In the genomic region with DNA sequence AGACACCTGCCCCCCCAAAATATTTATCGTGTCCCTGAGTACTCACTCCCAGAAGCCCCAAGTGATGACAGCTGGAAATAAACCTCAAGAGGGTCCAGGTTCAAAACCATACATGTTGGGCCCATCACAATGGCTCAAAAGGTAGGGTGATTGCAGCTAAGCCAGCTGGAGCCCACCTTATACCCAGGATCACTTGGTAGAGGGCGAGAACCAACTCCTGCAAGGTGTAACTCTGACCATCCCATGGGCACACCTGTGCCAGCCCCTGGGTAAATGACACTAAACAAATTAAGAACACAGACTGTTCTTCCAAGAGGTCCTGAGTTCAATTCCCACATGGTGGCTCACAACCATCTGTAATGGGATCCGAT, we compare ENCODE assay signal across 9 mouse cellular contexts. TPM values are rescaled to one million over a fixed set of nuclear protein-coding genes. Genes with fewer than 3 reads are reported as not detected.
DNase-seq lines count a peak whose midpoint lies in the region; ATAC-seq and TF ChIP-seq lines count a peak whose summit lies in the region.
"Had no signal": no experiment of that assay in that cellular context is flagged by ENCODE, and none has a peak within 500 bp of the region (broad histone marks: within the 10 kb centered on the region; RNA-seq: fewer than 3 reads in every experiment).

No protein-coding gene starts in this region.

- no peak for TF ChIP-seq EP300 in heart, postnatal 0 days (IDR thresholded peaks at IDR 0.05; ENCODE audit: low read depth)

- H3K79me2 ChIP-seq in macrophage (ENCODE audit: inconsistent target) = peaks cover 39% of the 10 kb centered on the region

- WGBS in heart, embryonic 11.5 days (ENCODE audit: insufficient replicate concordance) = 58% methylated on average over 3 of the region's 3 CpGs
- 64% methylated on average over 3 of the region's 3 CpGs for WGBS in heart, postnatal 0 days
- WGBS in macrophage (ENCODE audit: missing documents) = 53% methylated on average over 3 of the region's 3 CpGs

- no peaks in the 10 kb centered on the region for H3K9me3 ChIP-seq in heart, embryonic 11.5 days (replicated peaks; ENCODE audit: control insufficient read depth, low read length)
- no peaks in the 10 kb centered on the region for H3K9me3 ChIP-seq in ES-E14 (ENCODE audit: control insufficient read depth, insufficient read depth, low read depth, low read length)
- no peaks in the 10 kb centered on the region for H3K9me3 ChIP-seq in heart, postnatal 0 days (replicated peaks; ENCODE audit: control insufficient read depth, low read length)

- H3K4me1 ChIP-seq in heart, embryonic 11.5 days (ENCODE audit: control insufficient read depth, insufficient read depth, low read length) = peaks cover 29% of the 10 kb centered on the region
- H3K4me1 ChIP-seq in ES-E14 (ENCODE audit: control insufficient read depth in 2 of 2, insufficient read depth in 2 of 2, low read length in 2 of 2, poor library complexity in 1 of 2) = peaks cover 6% of the 10 kb centered on the region in 2 experiments; a peak in 2 of 4 replicates
- peaks cover 17% of the 10 kb centered on the region for H3K4me1 ChIP-seq in heart, postnatal 0 days (ENCODE audit: control insufficient read depth, insufficient read depth)

- ATAC-seq in heart, embryonic 11.5 days (replicated peaks; ENCODE audit: insufficient number of reproducible peaks, low FRiP score, low TSS enrichment) = no peak
- ATAC-seq in heart, postnatal 0 days (ENCODE audit: insufficient read depth, low read depth) = no peak
- no peak for ATAC-seq in granulocyte monocyte progenitor cell, adult 5-6 weeks (replicated peaks; ENCODE audit: poor library complexity, severe bottlenecking)
- no peak for ATAC-seq in CD4-positive, CD25-positive, alpha-beta regulatory T cell, adult 4 months

- peak overlapping the region; percentile 83 for H3K4me2 ChIP-seq in heart, embryonic 11.5 days
- peak overlapping the region; percentile 71 for H3K4me2 ChIP-seq in heart, postnatal 0 days (ENCODE audit: low read depth, low read length)

- peak overlapping the region; percentile 97 for H3K9ac ChIP-seq in heart, embryonic 11.5 days (ENCODE audit: low read depth, low read length)
- H3K9ac ChIP-seq in ES-E14 (ENCODE audit: insufficient read depth, low read depth, low read length, poor library complexity, severe bottlenecking) = peak overlapping the region; percentile 70
- peak overlapping the region; percentile 43; the same call in 1 of the 2 replicates for H3K9ac ChIP-seq in heart, postnatal 0 days (replicated peaks; ENCODE audit: low read depth, low read length)

- peak overlapping the region; percentile 93 for H3K4me3 ChIP-seq in heart, embryonic 11.5 days (ENCODE audit: low read depth, low read length)
- H3K4me3 ChIP-seq in ES-E14 (ENCODE audit: insufficient read depth in 1 of 2, low read depth in 1 of 2, low read length in 2 of 2, poor library complexity in 1 of 2, severe bottlenecking in 1 of 2) (peak overlapping the region; percentile 57 to 68), macrophage (ENCODE audit: inconsistent target) (peak overlapping the region; percentile 54)
- peak overlapping the region; percentile 87 for H3K4me3 ChIP-seq in heart, postnatal 0 days (ENCODE audit: low read depth, low read length)

- no peak for TF ChIP-seq CTCF in heart, postnatal 0 days (IDR thresholded peaks at IDR 0.05; ENCODE audit: low read depth)

- H3K36me3 ChIP-seq in heart, embryonic 11.5 days (ENCODE audit: control insufficient read depth, insufficient read depth, low read length) = no peaks in the 10 kb centered on the region
- H3K36me3 ChIP-seq in ES-E14 (ENCODE audit: control insufficient read depth, insufficient read depth, low read length, poor library complexity, severe bottlenecking) (peaks cover 11% of the 10 kb centered on the region; the same call in 1 of the 2 replicates), macrophage (ENCODE audit: inconsistent target) (peaks cover 6% of the 10 kb centered on the region)
- H3K36me3 ChIP-seq in heart, postnatal 0 days (replicated peaks; ENCODE audit: control insufficient read depth, insufficient read depth, low read length) = peaks cover 14% of the 10 kb centered on the region

- H3K27me3 ChIP-seq in heart, embryonic 11.5 days (ENCODE audit: control insufficient read depth, insufficient read depth, low read length) = no peaks in the 10 kb centered on the region
- H3K27me3 ChIP-seq in heart, postnatal 0 days (ENCODE audit: control insufficient read depth, insufficient read depth, low read length) = no peaks in the 10 kb centered on the region

- no peak for DNase-seq in heart, postnatal 4 days
- no peak for DNase-seq in ES-E14 (ENCODE audit: low read depth, low spot score)
- DNase-seq in heart, postnatal 0 days (ENCODE audit: low spot score) = no peak
- no peak for DNase-seq in left cerebral cortex, postnatal 4 days

- in situ Hi-C loops in ES-E14 (cut with MboI; ENCODE audit: low sequenced_read_pairs in 2 of 2, unreplicated experiment in 2 of 2) = no loop called here

- peak overlapping the region; percentile 77 for H3K27ac ChIP-seq in heart, embryonic 11.5 days (ENCODE audit: low read depth, low read length)
- peak overlapping the region; percentile 33 for H3K27ac ChIP-seq in ES-E14 (ENCODE audit: insufficient read depth, low read depth, low read length, poor library complexity, severe bottlenecking)
- peak overlapping the region; percentile 51; the same call in 1 of the 2 replicates for H3K27ac ChIP-seq in heart, postnatal 0 days (ENCODE audit: low read depth)
- H3K27ac ChIP-seq in macrophage = peak overlapping the region; percentile 69

- intact Hi-C loops in left cerebral cortex, postnatal 4 days (cut with DNase I) = no loop called here

RNA-seq across cellular contexts. Expression of gene Fzr1, which starts 0.9 kb away (rescaled TPM):
- polyA plus RNA-seq in heart, embryonic 11.5 days (2014; fragmentation: Nextera tagmentation; extraction: Ambion mirVana) = 66.1 and 70.0 TPM in 2 replicates
- 10 to 100 TPM; 55.4 to 56.8 TPM for total RNA-seq in heart, postnatal 4 days (2021)
- total RNA-seq in ES-E14 (2012; rRNA removed) = 63.0 and 94.5 TPM in 2 replicates
- 47.6 and 53.9 TPM in 2 replicates for total RNA-seq in heart, postnatal 0 days (2014; rRNA removed; ENCODE audit: low replicate concordance)
- 45.8 and 48.4 TPM in 2 replicates for polyA plus RNA-seq in heart, postnatal 0 days (2015; fragmentation: Nextera tagmentation; extraction: Ambion mirVana)
- 10 to 100 TPM; 37.1 to 93.5 (median 67.0) TPM for total RNA-seq in macrophage (2018; cell fraction: chromatin; rRNA removed)
- total RNA-seq in macrophage (2018; cell fraction: cytosol; rRNA removed) = 10 to 100 TPM; 14.6 to 29.0 (median 20.0) TPM
- total RNA-seq in macrophage (2018; cell fraction: nucleus; rRNA removed) = 10 to 100 TPM; 20.2 to 46.0 (median 34.3) TPM
- polyA plus RNA-seq in macrophage (2018) = 12.9 to 17.0 TPM (median 15.3 TPM) in 3 replicates
- 14.8 and 17.0 TPM in 2 replicates for total RNA-seq in granulocyte monocyte progenitor cell, adult 5-6 weeks (2014; fragmentation: Nextera tagmentation)
- total RNA-seq in granulocyte monocyte progenitor cell, adult 5-6 weeks (2017) = 13.5 and 15.3 TPM in 2 replicates
- 10 to 100 TPM; 12.3 to 16.4 TPM for polyA plus RNA-seq in CD4-positive, CD25-positive, alpha-beta regulatory T cell, adult 4 months (2017; shearing (Covaris generic))
- total RNA-seq in left cerebral cortex, postnatal 4 days (2021) = 100 to 1,000 TPM; 109 to 112 TPM

RNA-seq across cellular contexts. Expression of gene Dohh, which starts 5.1 kb away (rescaled TPM):
- 47.5 and 61.4 TPM in 2 replicates for polyA plus RNA-seq in heart, embryonic 11.5 days (2014; fragmentation: Nextera tagmentation; extraction: Ambion mirVana)
- total RNA-seq in heart, postnatal 4 days (2021) = 10 to 100 TPM; 52.9 to 55.9 TPM
- 168 and 183 TPM in 2 replicates for total RNA-seq in ES-E14 (2012; rRNA removed)
- 123 and 139 TPM in 2 replicates for total RNA-seq in heart, postnatal 0 days (2014; rRNA removed; ENCODE audit: low replicate concordance)
- polyA plus RNA-seq in heart, postnatal 0 days (2015; fragmentation: Nextera tagmentation; extraction: Ambion mirVana) = 75.2 and 77.6 TPM in 2 replicates
- 10 to 100 TPM in 20 of 26 experiments, 1 to 10 TPM in 6; 5.0 to 26.5 (median 14.1) TPM for total RNA-seq in macrophage (2018; cell fraction: chromatin; rRNA removed)
- total RNA-seq in macrophage (2018; cell fraction: cytosol; rRNA removed) = 10 to 100 TPM; 21.6 to 41.1 (median 29.6) TPM
- 10 to 100 TPM in 24 of 26 experiments, 1 to 10 TPM in 2; 9.0 to 30.8 (median 16.6) TPM for total RNA-seq in macrophage (2018; cell fraction: nucleus; rRNA removed)
- polyA plus RNA-seq in macrophage (2018) = 21.0 to 48.1 TPM (median 32.0 TPM) in 3 replicates
- 12.2 and 34.9 TPM in 2 replicates for total RNA-seq in granulocyte monocyte progenitor cell, adult 5-6 weeks (2014; fragmentation: Nextera tagmentation)
- 41.8 and 46.2 TPM in 2 replicates for total RNA-seq in granulocyte monocyte progenitor cell, adult 5-6 weeks (2017)
- polyA plus RNA-seq in CD4-positive, CD25-positive, alpha-beta regulatory T cell, adult 4 months (2017; shearing (Covaris generic)) = 10 to 100 TPM in 1 of 2 experiments, 1 to 10 TPM in 1; 9.4 to 13.9 TPM
- total RNA-seq in left cerebral cortex, postnatal 4 days (2021) = 10 to 100 TPM; 58.8 to 61.5 TPM

RNA-seq across cellular contexts. Expression of gene Gm48551, which starts 5.1 kb away (rescaled TPM):
- 1.4 and 2.9 TPM in 2 replicates for polyA plus RNA-seq in heart, embryonic 11.5 days (2014; fragmentation: Nextera tagmentation; extraction: Ambion mirVana)
- under 1 TPM; 0.55 to 0.70 TPM for total RNA-seq in heart, postnatal 4 days (2021)
- 1.1 and 1.8 TPM in 2 replicates for total RNA-seq in ES-E14 (2012; rRNA removed)
- total RNA-seq in heart, postnatal 0 days (2014; rRNA removed; ENCODE audit: low replicate concordance) = 0.11 TPM in 1 of 2 replicates, not detected in the other
- 0.43 and 1.1 TPM in 2 replicates for polyA plus RNA-seq in heart, postnatal 0 days (2015; fragmentation: Nextera tagmentation; extraction: Ambion mirVana)
- 1 to 10 TPM in 22 of 26 experiments, under 1 TPM in 3, not detected in 1; 0.38 to 4.3 (median 2.4) TPM for total RNA-seq in macrophage (2018; cell fraction: chromatin; rRNA removed)
- total RNA-seq in macrophage (2018; cell fraction: cytosol; rRNA removed) = 1 to 10 TPM in 1 of 26 experiments, under 1 TPM in 25; 0.15 to 1.2 (median 0.53) TPM
- total RNA-seq in macrophage (2018; cell fraction: nucleus; rRNA removed) = 1 to 10 TPM in 25 of 26 experiments, under 1 TPM in 1; 0.81 to 7.0 (median 2.7) TPM
- polyA plus RNA-seq in macrophage (2018) = 0.07 to 1.0 TPM (median 0.46 TPM) in 3 replicates
- 4.0 TPM in 1 of 2 replicates, not detected in the other for total RNA-seq in granulocyte monocyte progenitor cell, adult 5-6 weeks (2014; fragmentation: Nextera tagmentation)
- 0.30 TPM in 1 of 2 replicates, not detected in the other for total RNA-seq in granulocyte monocyte progenitor cell, adult 5-6 weeks (2017)
- polyA plus RNA-seq in CD4-positive, CD25-positive, alpha-beta regulatory T cell, adult 4 months (2017; shearing (Covaris generic)) = 1 to 10 TPM; 2.2 to 3.7 TPM
- 1 to 10 TPM; 3.7 to 4.4 TPM for total RNA-seq in left cerebral cortex, postnatal 4 days (2021)

RNA-seq across cellular contexts. Expression of gene Gm48552, which starts 9.6 kb away (rescaled TPM):
- 0.55 and 1.2 TPM in 2 replicates for polyA plus RNA-seq in heart, embryonic 11.5 days (2014; fragmentation: Nextera tagmentation; extraction: Ambion mirVana)
- under 1 TPM; 0.72 to 0.98 TPM for total RNA-seq in heart, postnatal 4 days (2021)
- total RNA-seq in ES-E14 (2012; rRNA removed) = 2.5 and 2.7 TPM in 2 replicates
- total RNA-seq in heart, postnatal 0 days (2014; rRNA removed; ENCODE audit: low replicate concordance) = not detected in 2 replicates
- polyA plus RNA-seq in heart, postnatal 0 days (2015; fragmentation: Nextera tagmentation; extraction: Ambion mirVana) = 0.45 and 0.70 TPM in 2 replicates
- total RNA-seq in macrophage (2018; cell fraction: chromatin; rRNA removed) = 1 to 10 TPM in 17 of 26 experiments, not detected in 9; 1.1 to 5.7 (median 2.3) TPM
- total RNA-seq in macrophage (2018; cell fraction: cytosol; rRNA removed) = 1 to 10 TPM in 1 of 26 experiments, under 1 TPM in 7, not detected in 18; 0.22 to 1.1 (median 0.36) TPM
- total RNA-seq in macrophage (2018; cell fraction: nucleus; rRNA removed) = 1 to 10 TPM in 9 of 26 experiments, under 1 TPM in 1, not detected in 16; 0.63 to 8.6 (median 2.8) TPM
- polyA plus RNA-seq in macrophage (2018) = 0.57 TPM in 1 of 3 replicates, not detected in the others
- 2.2 TPM in 1 of 2 replicates, not detected in the other for total RNA-seq in granulocyte monocyte progenitor cell, adult 5-6 weeks (2014; fragmentation: Nextera tagmentation)
- not detected in 2 replicates for total RNA-seq in granulocyte monocyte progenitor cell, adult 5-6 weeks (2017)
- polyA plus RNA-seq in CD4-positive, CD25-positive, alpha-beta regulatory T cell, adult 4 months (2017; shearing (Covaris generic)) = 1 to 10 TPM in 1 of 2 experiments, under 1 TPM in 1; 0.71 to 2.3 TPM
- 1 to 10 TPM; 2.7 to 5.9 TPM for total RNA-seq in left cerebral cortex, postnatal 4 days (2021)
- total RNA-seq: common myeloid progenitor, adult 5-6 weeks had no signal

RNA-seq across cellular contexts. Expression of gene 4930404N11Rik, which starts 13.6 kb away (rescaled TPM):
- 0.23 and 0.67 TPM in 2 replicates for polyA plus RNA-seq in heart, embryonic 11.5 days (2014; fragmentation: Nextera tagmentation; extraction: Ambion mirVana)
- total RNA-seq in heart, postnatal 4 days (2021) = 1 to 10 TPM in 1 of 2 experiments, under 1 TPM in 1; 0.63 to 2.0 TPM
- total RNA-seq in ES-E14 (2012; rRNA removed) = 9.4 and 19.1 TPM in 2 replicates
- total RNA-seq in heart, postnatal 0 days (2014; rRNA removed; ENCODE audit: low replicate concordance) = not detected in 2 replicates
- polyA plus RNA-seq in heart, postnatal 0 days (2015; fragmentation: Nextera tagmentation; extraction: Ambion mirVana) = 0.68 and 1.0 TPM in 2 replicates
- total RNA-seq in macrophage (2018; cell fraction: chromatin; rRNA removed) = 1 to 10 TPM; 1.9 to 6.8 (median 4.2) TPM
- total RNA-seq in macrophage (2018; cell fraction: cytosol; rRNA removed) = 1 to 10 TPM; 1.3 to 7.7 (median 3.5) TPM
- total RNA-seq in macrophage (2018; cell fraction: nucleus; rRNA removed) = 10 to 100 TPM in 3 of 26 experiments, 1 to 10 TPM in 23; 1.6 to 12.0 (median 5.1) TPM
- polyA plus RNA-seq in macrophage (2018) = 1.5 to 9.8 TPM (median 2.5 TPM) in 3 replicates
- total RNA-seq in granulocyte monocyte progenitor cell, adult 5-6 weeks (2014; fragmentation: Nextera tagmentation) = not detected in 2 replicates
- 0.10 and 0.26 TPM in 2 replicates for total RNA-seq in granulocyte monocyte progenitor cell, adult 5-6 weeks (2017)
- 1 to 10 TPM in 1 of 2 experiments, under 1 TPM in 1; 0.34 to 2.0 TPM for polyA plus RNA-seq in CD4-positive, CD25-positive, alpha-beta regulatory T cell, adult 4 months (2017; shearing (Covaris generic))
- total RNA-seq in left cerebral cortex, postnatal 4 days (2021) = 1 to 10 TPM; 1.3 to 1.4 TPM

Comparison
In these comparisons a context has a peak if more than half of its experiments do, and no peak if none do; other contexts are left out.
1. H3K9ac ChIP-seq: peak in every context shown above with its lines; median percentile 97 in heart, embryonic 11.5 days; 70 in ES-E14; 43 in heart, postnatal 0 days.